Mouse (Mus musculus) cortical plate, adult 2 months (tissue): Measurements from ENCODE around the gene Cd83.

Source experiments
- CTCF ChIP-seq: fragments of 200-500 bp; IDR thresholded peaks from 2 replicates; pipeline ENCODE4 v1.5.1; 2011; ENCODE audit warnings: mild to moderate bottlenecking, control low read depth, low read length; ENCODE audit not compliant: insufficient read depth; ENCODE audit errors: extremely low read depth
- POLR2A ChIP-seq: fragments of 200-500 bp; IDR thresholded peaks from 2 replicates; pipeline ENCODE4 v1.6.1; 2011; ENCODE audit warnings: mild to moderate bottlenecking, low read length, control low read depth; ENCODE audit not compliant: insufficient read depth; ENCODE audit errors: extremely low read depth

- TF ChIP-seq POLR2A (no peak), CTCF (no peak)
Observed at GRCm38 (mm10) chr13:43817461-43817860, 32.9 kb downstream of the Cd83 start.
